Mouse (Mus musculus) brain, embryonic 14.5 days (tissue): Measurements from ENCODE around the gene Oxt. TPM values are rescaled to one million over a fixed set of nuclear protein-coding genes. Genes with fewer than 3 reads are reported as not detected.

Experiments used
- DNase-seq: peaks from one replicate; pipeline ENCODE4 v3.0.0-alpha.2; 2011; ENCODE audit warnings: low read depth
- CTCF ChIP-seq: fragments of 200-500 bp; IDR thresholded peaks from 2 replicates; pipeline ENCODE4 v1.5.1; 2012; ENCODE audit warnings: inconsistent platforms, mild to moderate bottlenecking, moderate library complexity, borderline replicate concordance; ENCODE audit not compliant: insufficient read depth, insufficient read length; ENCODE audit errors: extremely low read depth
- POLR2A ChIP-seq: fragments of 200-500 bp; IDR thresholded peaks from 2 replicates; pipeline ENCODE4 v1.6.1; 2012; ENCODE audit warnings: mild to moderate bottlenecking, inconsistent platforms, borderline replicate concordance; ENCODE audit not compliant: poor library complexity, insufficient read depth, insufficient read length, severe bottlenecking; ENCODE audit errors: extremely low read depth
- polyA plus RNA-seq: library from polyadenylated mRNA; depleted of rRNA; stranded (reverse); fragments of >200 nt; gene quantifications from 2 replicates; pipeline ENCODE4 v1.2.3, GENCODE M21; 2012; rRNA removed

Gene Oxt
- 0.19 and 0.61 TPM in 2 replicates for polyA plus RNA-seq

DNA sequence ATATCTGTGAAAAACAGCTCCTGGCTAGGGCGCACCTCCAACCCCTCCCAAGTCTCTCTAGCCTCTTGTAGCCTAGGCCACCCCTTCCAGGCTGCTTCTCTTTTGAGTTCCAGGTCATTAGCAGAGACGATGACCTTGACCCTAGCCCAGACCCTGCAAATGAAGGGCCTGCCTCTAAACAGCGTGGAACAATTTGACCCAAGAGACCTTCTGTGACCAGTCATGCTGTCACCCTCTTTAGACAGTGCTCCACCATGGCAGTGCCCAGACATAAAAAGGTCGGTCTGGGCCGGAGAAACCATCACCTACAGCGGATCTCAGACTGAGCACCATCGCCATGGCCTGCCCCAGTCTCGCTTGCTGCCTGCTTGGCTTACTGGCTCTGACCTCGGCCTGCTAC lies at the start of gene Oxt:
TSS of gene Oxt (plus strand) at position 301 of the 400 bp plus-strand sequence.
- DNase-seq: no peak
- TF ChIP-seq POLR2A (no peak), CTCF (no peak)

DNA sequence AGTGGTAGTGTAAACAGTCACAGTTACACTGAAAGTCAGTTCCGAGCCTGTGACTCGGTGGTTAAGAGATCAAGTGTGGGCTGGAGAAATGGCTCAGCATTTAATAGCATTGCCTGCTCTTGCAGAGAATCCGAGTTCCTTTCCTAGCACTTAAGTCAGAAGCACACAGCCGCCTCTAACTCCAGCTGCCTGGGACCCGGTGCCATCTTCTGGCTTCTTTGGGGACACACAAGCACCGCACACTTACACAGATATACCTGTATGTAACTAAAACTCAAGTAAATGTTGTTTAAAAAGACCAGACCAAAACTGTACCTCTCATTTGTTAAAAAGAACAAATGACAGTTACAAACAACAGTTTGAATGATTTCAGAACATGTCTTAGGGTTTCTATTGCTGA lies 47.5 kb upstream of the Oxt start:
- DNase-seq: peak; percentile 58
- TF ChIP-seq CTCF (peak; percentile 25; the same call in 1 of the 2 replicates), POLR2A (no peak)

DNA sequence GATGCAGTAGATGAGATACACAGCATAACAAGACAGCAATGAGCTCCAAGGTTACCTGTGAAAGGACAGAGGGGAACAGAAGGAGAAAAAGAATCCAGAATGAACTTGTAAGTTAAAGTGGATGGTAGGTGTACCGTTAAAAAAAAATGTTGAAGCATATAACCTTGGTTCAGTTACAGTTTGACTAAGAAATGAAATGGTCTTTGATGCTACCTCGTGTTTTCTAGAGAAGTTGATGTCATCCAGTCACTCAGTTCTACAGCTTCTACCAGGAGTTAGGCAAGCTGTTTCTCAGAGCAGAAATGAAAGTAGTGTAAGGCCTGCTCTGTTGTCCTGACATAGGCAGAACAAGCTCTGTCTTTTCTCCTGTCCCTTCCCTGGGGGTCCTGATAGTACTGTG lies 46.7 kb upstream of the Oxt start:
- TF ChIP-seq CTCF: no peak
- TF ChIP-seq POLR2A: no peak
- DNase-seq: no peak

DNA sequence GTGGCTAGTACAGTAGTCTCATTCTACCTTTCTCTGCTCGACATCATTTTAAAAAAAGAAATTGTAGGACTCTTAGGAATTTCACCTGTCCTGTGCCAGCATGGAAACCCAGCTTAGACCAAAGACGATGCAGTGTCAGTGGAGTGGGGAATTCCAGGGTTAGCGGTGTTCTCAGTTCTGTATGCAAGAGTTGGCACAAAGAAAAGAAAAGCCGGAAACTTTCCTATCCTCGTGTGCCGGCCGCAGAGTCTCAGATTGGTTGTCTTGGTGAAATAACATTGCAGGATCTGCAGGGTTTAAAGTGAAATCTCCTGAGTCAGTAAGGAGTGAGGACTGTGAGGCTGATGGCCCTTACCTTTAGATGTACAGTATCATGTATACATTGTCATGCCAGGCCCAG lies 46.0 kb upstream of the Oxt start:
- DNase-seq: no peak

DNA sequence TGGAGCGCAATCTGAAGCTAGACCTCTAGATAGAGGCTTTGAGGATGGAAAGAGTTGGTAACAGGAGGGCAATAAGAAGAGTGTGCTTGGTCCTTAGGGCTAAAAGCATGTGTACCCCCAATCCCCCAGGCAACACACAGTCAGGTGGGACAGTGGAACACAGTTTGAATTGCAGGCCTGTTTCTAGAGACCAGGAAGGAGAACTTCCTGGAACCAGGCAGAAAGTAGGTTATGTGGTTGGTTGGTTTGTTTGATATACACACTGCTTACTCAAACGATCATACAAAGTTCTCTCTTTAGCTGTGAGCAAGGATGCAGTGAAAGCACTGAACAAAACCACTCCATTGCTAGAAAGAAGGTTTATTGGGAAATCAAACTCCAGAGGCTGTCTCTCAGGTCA lies 43.8 kb upstream of the Oxt start:
- no peak for TF ChIP-seq CTCF
- TF ChIP-seq POLR2A: no peak
- DNase-seq: no peak

More for the DNA sequence above, 46.0 kb upstream of the Oxt start:
- TF ChIP-seq POLR2A (no peak), CTCF (no peak)

DNA sequence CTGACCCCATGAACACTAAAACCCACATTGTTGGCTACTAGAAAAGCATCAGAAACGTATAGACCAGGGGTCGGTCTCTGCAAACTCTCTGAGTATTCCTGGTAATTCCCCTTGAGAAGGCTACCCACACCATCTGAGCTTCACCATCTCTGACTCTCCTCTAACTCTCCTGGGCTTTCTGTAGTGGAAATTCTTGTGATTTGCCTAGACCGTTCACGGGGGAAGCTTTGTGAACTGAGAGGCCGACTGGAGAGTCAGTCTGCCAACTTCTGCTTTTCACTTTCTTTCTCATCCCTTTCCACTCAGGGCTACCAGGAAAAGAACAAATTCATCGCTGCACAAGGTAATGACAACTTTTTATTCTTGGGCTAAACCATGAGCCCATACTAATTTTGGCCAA lies 41.0 kb upstream of the Oxt start:
- no peak for TF ChIP-seq POLR2A
- no peak for TF ChIP-seq CTCF
- no peak for DNase-seq

DNA sequence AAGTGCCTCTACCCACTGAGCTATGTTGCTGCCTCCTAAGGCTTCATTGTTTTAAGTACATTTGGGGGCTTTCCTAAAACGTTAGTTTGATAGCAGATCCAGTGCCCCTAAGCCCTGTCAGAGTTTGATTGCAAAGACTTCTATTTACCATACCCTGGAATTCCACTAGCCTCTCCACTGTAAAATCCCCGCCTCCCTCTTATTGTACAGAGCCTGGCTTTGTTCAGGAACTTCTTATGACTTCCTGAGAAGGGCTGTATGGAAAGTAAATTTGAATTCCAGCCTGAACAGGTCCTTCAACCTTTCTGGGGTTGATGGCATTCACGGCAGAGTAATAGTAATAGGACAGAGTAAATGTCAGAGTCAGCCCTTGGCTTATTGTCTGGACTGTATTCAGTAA lies 39.1 kb upstream of the Oxt start:
- TF ChIP-seq CTCF (no peak), POLR2A (no peak)
- no peak for DNase-seq

DNA sequence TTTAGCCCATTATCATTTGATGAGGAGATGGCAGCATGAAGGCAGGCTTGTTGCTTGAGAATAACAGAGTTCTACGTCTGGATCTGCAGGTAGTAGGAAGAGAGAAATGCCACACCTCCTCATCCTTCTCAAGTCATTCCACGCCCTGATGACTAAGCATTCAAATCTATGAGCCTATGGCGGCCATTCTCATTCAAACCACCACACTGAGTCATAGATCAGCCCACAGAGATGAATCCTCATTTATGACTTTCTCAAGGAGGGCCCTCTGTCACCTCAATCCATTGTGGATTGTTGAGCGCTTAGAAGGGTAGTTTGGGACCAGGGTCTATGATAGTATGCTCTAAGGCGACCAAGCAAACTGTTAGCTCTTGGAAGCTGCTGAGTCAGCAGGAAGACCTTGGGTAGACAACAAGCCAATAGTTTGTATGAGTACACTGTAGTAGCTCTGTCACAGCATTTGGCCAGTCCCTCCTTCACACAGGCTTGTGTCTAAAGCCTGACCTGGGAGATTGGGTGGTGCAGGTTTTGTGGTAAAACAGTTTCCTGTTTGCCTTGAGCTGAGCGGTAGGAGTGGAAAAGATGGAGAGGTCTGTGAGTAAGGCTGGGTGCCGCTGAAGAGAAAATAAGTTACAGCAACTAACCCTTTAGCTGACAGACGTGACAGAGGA lies 37.0 kb upstream of the Oxt start:
- TF ChIP-seq CTCF (no peak), POLR2A (no peak)
- no peak for DNase-seq

DNA sequence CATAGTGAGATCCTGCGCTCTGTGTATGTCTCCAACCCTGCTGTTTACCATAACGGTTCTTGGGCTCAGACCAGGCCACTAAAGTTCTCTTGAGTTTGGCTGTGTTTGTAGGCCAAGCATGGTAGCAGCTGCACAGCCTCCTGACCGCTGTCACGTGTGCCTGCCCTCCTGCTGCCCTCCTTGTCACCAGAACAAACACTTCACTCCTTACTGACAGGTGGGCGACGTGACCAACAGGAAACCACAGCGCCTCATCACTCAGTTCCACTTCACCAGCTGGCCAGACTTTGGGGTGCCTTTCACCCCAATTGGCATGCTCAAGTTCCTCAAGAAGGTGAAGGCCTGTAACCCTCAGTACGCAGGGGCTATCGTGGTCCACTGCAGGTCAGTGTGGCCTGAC lies 35.7 kb upstream of the Oxt start:
- no peak for DNase-seq
- TF ChIP-seq POLR2A (no peak), CTCF (no peak)

DNA sequence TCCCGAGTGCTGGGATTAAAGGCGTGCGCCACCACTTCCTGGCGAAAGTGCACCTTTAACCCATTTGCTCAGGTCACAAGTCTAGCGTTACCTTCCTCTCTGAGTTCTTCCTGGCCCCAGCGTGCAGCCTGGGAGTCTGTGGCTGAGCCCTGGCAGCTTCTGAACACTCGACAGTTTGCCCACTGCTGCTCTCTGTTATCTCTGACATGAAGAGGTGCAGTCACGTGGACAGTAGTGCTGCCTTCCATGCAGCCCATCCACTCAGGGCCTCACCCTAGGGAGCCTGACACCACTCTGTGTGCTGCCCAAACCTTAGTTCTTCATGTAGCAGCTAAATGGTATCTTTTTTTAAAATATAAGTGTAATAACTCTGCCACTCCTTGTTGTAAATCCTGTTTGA lies 29.0 kb upstream of the Oxt start:
- no peak for DNase-seq
- TF ChIP-seq CTCF (no peak), POLR2A (no peak)

DNA sequence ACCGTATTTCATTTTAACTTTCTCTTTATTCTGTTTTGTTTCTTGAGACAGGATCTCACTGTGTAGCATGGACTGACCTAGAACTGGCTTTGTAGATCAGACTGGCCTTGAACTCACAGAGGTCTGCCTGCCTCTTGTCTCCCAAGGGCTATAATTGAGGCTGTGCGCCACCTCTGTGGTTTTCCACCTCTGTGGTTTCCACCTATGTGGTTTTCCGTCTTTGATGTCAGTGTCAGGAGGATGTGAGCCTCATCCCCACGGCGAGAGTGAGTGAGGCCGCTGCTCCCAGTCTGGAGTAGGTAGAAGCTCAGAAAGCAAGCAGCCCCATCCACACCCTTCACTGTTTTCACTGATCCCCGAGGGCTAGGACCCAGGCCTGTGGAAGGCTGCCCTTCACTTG lies 21.1 kb upstream of the Oxt start:
- no peak for DNase-seq
- no peak for TF ChIP-seq CTCF
- TF ChIP-seq POLR2A: no peak

DNA sequence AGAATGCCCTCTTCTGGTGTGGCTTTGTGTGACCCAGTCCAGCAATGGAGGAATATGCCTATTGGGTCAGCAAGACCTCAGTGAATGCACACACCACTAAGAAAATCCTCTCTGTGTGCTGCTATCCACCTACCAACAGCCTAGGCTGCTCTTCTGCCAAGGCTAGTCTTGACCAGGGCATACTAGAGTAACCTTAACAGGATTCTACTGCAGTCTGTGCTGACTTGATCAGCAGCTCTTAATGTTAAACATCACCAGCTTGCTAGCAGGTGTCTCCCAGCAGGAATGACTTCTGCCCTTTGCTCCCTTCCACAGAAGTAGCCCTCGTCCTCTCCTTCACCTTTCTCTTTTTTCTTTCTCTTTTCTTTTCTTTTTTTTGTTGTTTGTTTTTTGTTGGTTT lies 19.7 kb upstream of the Oxt start:
- DNase-seq: no peak
- TF ChIP-seq CTCF (no peak), POLR2A (no peak)
